Mouse (Mus musculus) megakaryocyte, adult 5-6 weeks (primary cell): ENCODE results near the gene Myo7a. TPM values are rescaled to one million over a fixed set of nuclear protein-coding genes. Genes with fewer than 3 reads are reported as not detected.

ENCODE experiments used
- ATAC-seq: 2 replicates; pipeline ENCODE4 v1.8.0; 2016; ENCODE audit warnings: mild to moderate bottlenecking, inconsistent platforms; ENCODE audit not compliant: poor library complexity, severe bottlenecking
- total RNA-seq, 2 experiments: library from RNA; stranded (forward) in 1 of 2; stranded (reverse) in 1 of 2; fragments of 153-499, 151-499 nt in 1 of 2; fragments of 221-1000, 200-1000 nt in 1 of 2; gene quantifications; 2 replicates each; pipeline versions ENCODE4 v1.2.3 to v1.2.4; 2015 to 2017

Myo7a gene
- total RNA-seq, 2 experiments from 2014 or later = 7.3 to 13.9 TPM

- no peak for ATAC-seq
Measured at GRCm38 (mm10) chr7:98142648-98143047, 23.3 kb upstream of the Myo7a start.

- ATAC-seq = no peak
Measured at GRCm38 (mm10) chr7:98142247-98142646, 22.9 kb upstream of the Myo7a start.

DNA sequence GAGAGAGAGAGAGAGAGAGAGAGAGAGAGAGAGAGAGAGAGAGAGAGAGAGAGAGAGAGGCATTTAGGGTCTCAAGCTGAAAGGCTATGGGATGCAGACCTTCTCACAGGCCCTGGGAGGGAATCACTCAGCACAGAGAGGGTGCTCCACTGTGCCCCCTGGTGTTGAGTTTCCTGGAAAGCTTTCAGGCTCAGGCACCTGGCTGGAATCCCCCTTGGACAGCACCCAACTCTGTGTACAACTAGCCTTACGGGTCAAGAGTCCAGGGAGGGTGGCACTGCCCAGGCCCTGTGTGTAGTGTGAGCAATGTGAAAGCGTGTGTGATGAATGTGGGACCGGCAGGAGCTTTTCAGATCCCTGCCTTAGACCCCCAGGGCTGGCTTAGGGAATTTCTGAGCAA is 21.9 kb upstream of the Myo7a start:
- ATAC-seq = no peak

DNA sequence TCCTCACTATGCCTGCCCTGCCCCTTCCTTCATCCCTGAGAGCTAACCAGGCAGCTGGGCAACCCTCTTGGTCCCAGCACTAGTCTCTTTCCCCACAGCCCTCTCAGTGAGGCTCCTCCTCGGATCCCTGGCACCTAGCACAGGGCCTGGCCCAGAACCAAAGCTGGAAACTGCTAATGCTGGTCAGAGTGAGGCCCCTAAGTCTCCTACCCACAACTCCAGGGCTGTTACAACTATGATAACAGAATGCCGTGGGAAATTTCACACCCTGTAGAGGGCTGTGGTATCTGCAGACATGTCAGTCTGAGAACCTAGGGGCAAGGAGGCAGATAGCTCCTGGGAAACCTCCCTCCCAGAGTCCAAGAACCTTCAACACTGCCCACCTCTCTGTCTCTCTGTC is 21.3 kb upstream of the Myo7a start:
- no peak for ATAC-seq

- no peak for ATAC-seq
Measured at GRCm38 (mm10) chr7:98139216-98139615, 19.9 kb upstream of the Myo7a start.

GRCm38 (mm10) chr7:98137995-98138394 is 18.7 kb upstream of the Myo7a start:
- ATAC-seq = no peak

DNA sequence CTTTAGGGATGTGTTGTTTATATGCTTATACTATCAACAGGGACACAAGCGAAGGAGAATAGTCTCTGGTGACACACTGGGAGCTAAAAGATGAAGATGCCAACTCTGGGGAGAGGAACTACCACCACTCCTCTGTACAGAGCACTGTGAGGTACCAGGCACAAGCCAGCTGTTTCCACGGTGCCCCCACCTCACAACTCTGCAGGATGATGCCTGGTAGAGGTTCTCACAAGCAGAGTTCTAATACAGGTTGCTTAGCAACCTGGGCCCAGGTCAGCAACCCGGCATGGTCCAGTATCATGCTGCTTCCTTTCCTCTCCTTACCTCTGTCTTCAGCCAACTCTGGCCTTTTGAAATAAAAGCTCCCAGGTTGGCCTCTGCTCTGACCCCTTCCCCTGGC is 18.3 kb upstream of the Myo7a start:
- no peak for ATAC-seq

- ATAC-seq = no peak
Measured at GRCm38 (mm10) chr7:98131751-98132150, 12.4 kb upstream of the Myo7a start.

DNA sequence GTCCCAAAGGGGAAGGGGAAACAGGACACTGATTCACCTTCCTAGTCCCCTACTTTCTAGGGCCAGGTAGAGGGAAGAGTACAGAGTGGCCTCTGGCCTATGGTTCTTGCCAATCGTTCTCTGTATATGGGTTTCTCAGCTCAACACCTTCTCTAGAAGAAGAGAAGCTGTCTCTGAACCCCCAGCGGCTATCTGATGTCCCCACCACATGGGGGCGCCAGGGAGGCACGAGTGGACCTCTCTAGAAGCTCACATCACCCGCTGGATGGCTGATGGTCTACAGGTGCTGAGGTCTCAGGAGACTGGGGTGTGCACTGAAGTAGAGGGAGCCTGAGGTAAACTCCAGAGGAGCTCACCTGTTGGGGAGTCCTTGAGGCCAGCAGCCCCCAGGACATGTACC is 6.1 kb upstream of the Myo7a start:
- no peak for ATAC-seq

DNA sequence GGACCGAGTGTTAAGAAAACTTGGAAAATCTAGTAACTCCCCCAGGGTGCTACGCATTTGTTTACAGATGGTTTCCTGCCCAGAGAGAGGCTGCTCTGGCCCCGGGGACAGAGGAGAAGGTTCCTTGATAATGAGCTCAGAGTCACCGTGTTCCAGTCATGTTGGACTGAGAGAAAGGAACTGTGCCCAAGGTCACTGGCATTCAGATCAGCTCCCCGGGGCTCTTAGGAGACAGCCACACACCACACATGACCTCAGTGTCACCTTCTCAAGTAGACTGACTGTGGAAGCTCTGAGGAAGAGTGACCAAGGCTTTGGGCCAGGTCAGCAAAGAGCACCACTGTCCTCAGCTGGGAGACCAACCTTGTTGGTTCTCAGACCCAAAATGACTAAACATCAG is 5.4 kb upstream of the Myo7a start:
- ATAC-seq = no peak

- no peak for ATAC-seq
Measured at GRCm38 (mm10) chr7:98121673-98122072, 2.3 kb upstream of the Myo7a start.

DNA sequence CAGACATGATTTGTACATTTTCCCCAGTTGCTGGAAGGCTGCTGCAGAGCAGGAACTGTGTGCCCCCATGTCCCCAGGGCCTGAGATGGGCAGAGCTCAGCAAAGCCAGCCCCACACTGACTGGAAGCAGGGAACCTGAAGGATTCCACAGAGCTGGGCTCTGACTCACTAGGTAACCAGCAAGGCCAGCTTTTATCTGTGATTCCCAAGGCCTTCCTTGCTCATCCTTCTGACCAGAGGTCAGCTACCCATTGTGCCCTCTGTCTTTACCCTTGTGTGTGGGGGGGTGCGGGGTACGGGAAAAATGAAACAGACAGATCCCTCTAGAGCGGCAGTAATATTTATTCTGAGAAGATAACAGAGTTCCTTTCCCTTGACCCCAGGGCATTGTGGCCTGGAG is 1.9 kb upstream of the Myo7a start:
- no peak for ATAC-seq

DNA sequence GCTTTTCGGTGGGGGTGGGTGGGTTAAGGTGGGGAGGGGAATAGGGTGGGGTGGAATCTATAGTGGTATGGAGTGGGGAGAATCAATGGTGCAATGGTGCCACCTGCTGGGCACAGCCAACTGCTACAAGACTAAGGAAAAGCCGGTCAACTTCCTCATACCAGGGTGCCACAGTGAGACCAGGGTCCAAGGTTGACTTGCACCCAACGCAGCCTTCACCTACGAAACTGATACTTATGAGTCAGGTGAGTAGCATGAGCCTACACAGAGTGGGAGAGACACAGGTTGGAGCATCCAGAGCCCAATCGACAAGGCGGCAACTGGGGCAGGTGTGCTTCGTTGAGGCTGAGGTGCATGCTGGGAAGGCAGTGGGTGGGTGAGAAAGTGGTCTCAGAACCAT is 1.0 kb upstream of the Myo7a start:
- ATAC-seq = peak; percentile 96

DNA sequence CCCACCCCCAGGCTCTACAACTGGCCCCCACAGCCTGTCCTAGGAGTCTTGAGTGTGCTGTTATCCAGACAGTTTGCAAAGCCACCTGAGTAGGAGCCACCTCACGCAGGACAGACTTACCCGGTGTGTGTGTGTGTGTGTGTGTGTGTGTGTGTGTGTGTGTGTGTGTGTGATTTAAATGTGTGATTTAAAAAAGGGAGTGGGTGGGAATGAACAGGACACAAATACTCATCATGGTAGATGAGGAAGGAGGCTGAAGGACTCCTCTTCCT is 573 bp upstream of the Myo7a start:
- ATAC-seq = no peak

- ATAC-seq = no peak
Measured at GRCm38 (mm10) chr7:98117012-98117660, 2.2 kb downstream of the Myo7a start.

DNA sequence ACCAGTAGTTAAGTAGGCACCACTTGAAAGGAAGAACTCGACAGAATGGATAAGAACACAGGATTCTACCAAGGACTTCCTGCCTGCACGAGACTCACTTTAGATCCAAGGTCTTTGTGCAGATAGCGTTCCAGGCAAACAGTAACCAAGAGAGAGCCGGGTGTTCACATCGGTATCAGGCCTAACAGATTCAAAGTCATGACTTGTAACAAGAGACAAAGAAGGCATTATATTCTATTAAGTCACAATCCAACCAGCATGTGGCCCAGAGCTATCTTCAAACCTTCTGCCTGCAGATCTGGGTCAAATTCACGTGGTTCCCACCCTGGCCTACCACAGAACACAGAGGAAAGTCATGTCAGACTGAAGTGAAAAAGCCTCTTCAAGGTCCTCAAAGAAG is 4.7 kb downstream of the Myo7a start:
- no peak for ATAC-seq

- no peak for ATAC-seq
Measured at GRCm38 (mm10) chr7:98111233-98111632, 8.1 kb downstream of the Myo7a start.

DNA sequence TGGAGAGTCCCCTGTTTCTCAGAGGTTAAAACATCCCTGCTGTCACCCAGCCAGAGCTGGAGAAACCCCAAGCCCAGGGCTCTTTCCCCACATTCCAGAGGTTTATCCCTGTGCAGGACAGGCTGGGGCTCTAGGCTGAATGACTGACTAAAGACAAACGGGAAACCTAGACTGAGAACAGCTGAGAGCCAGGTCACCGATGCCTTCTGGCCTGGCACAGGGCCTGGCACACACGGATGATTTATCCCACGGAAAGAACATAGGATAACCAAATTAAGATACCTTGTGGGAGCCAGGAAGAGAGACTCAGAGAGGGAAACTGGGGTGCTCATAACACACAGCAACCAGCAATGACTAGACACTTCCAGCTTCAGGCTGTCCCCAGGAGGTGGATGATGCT is 9.6 kb downstream of the Myo7a start:
- ATAC-seq = no peak

DNA sequence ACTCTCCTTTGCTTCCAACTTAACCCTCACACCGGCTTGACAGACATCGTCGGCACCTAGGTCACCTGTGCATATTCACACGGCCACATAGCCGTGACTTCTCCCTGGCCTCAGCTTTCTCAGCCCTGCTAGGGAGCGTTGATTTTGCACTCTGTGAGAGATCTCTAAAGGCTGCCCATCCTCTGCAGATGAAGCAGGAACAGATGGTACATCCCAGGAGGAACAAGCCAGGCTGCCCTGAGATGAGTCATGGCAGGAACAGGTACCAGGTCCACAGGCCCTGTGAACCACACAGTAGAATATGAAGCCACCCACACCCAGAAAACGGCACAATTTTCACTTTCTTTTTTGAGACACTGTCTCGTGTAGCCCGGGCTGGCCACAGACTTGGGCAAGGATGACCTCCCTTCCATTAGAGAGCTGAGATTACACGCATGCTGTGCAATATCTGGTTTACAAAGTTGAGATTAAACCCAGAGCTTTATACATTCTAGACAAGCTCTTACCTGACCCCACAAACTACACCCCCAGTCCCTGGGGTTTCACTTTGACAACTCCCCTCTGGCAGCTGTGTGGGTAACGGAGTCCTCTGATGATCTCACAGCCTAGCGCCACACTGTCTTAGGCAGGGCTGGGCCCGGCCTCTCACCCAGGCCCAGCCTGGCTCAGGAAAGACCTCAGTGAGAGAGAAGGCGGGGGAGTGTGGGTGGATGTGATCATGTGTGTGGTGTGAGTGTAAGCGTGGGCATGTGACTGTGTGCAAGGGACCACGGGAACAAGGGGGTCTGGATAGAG is 10.5 kb downstream of the Myo7a start:
- peak; percentile 46; the same call in 1 of the 2 replicates for ATAC-seq

- no peak for ATAC-seq
Measured at GRCm38 (mm10) chr7:98106272-98106671, 13.1 kb downstream of the Myo7a start.

GRCm38 (mm10) chr7:98104481-98105435 is 14.6 kb downstream of the Myo7a start:
- ATAC-seq = no peak

GRCm38 (mm10) chr7:98103942-98104292 is 15.4 kb downstream of the Myo7a start:
- ATAC-seq = no peak
